Mouse (Mus musculus) bone marrow, adult 2 months (tissue): Measurements from ENCODE around the gene Cyyr1. TPM values are rescaled to one million over a fixed set of nuclear protein-coding genes. Genes with fewer than 3 reads are reported as not detected.

Experiments used
- H3K27ac ChIP-seq: fragments of 200-500 bp; 2 replicates; pipeline ENCODE4 v1.5.1; 2012; ENCODE audit warnings: low read depth, mild to moderate bottlenecking, control low read depth, inconsistent platforms, low read length; ENCODE audit not compliant: control insufficient read depth, poor library complexity, insufficient read depth
- H3K4me1 ChIP-seq: fragments of 200-500 bp; 2 replicates; pipeline ENCODE4 v1.6.1; 2011; ENCODE audit warnings: low read length; ENCODE audit not compliant: control insufficient read depth, insufficient read depth
- H3K4me3 ChIP-seq: fragments of 200-500 bp; replicated peaks from 2 replicates; pipeline ENCODE3; 2011; ENCODE audit warnings: mild to moderate bottlenecking, low read depth, low read length, control low read depth; ENCODE audit not compliant: control insufficient read depth
- CTCF ChIP-seq: fragments of 200-500 bp; IDR thresholded peaks from 2 replicates; pipeline ENCODE4 v1.5.1; 2011; ENCODE audit warnings: low read length, control low read depth; ENCODE audit not compliant: control insufficient read depth, insufficient read depth
- POLR2A ChIP-seq: fragments of 200-500 bp; IDR thresholded peaks from 2 replicates; pipeline ENCODE4 v1.6.1; 2011; ENCODE audit warnings: low read depth, mild to moderate bottlenecking, control low read depth, low read length, borderline replicate concordance; ENCODE audit not compliant: control insufficient read depth
- WGBS: fragments of 180-500 bp; shearing (Covaris S2); methylation state at CpG from one replicate; pipeline ENCODE4 v1.1.7; 2018; 5-methylcytosine and 5-hydroxymethylcytosine counted together
- polyA plus RNA-seq: library from polyadenylated mRNA; stranded (reverse); fragments of >200 nt; gene quantifications from 2 replicates; pipeline ENCODE4 v1.2.4, GENCODE M21; 2011; ENCODE audit warnings: low replicate concordance; ENCODE audit not compliant: missing spikeins, insufficient read depth, insufficient read length

The Cyyr1 gene
- polyA plus RNA-seq, 1 experiment = 0.37 TPM

DNA sequence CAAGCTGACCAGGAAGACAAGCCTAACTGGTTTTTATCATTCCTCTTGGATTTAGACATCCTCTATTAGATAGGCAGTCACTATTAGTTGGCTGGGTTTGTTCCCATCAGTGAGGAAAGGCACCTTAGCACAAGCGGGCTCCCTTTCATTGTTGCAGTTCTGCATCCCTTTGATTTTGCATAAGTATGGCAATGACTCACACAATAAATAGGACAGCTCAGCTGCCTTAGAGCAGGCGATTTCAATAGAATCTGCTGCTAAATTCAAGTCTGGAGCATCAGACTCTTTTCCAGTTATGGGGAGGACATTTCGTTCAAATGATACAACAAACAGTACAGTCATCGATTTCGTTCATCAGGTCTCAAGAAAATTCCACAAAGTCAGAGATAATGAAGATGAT is 49.8 kb downstream of the Cyyr1 start:
- no peak overlapping the region for H3K4me3 ChIP-seq
- no peak overlapping the region for H3K27ac ChIP-seq
- H3K4me1 ChIP-seq = no peaks in the 10 kb centered on the region
- TF ChIP-seq CTCF = no peak
- no peak for TF ChIP-seq POLR2A
- WGBS = 80% methylated on average over 5 of the region's 5 CpGs

DNA sequence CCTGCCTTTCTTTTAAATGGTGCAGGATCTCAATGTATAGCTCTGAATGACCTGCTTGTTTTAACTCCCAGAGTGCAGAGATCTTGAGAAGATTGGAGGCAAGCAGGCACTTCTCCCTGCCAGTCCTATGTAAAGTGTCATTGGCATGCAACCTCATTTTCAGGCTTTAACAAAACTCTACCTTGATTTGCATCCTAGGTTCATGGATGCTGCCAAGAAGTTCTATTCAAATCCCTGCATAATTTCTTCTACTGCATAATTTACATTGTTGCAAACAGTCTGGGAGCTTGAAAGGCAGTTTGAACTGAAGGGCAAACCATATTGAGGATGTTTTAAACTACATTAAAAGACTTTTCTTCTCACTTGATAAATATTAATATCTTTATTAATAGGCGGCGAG is 57.4 kb downstream of the Cyyr1 start:
- no peak overlapping the region for H3K27ac ChIP-seq
- no peak overlapping the region for H3K4me3 ChIP-seq
- no peaks in the 10 kb centered on the region for H3K4me1 ChIP-seq
- no peak for TF ChIP-seq POLR2A
- no peak for TF ChIP-seq CTCF
- WGBS = 91% methylated on average over 2 of the region's 2 CpGs

DNA sequence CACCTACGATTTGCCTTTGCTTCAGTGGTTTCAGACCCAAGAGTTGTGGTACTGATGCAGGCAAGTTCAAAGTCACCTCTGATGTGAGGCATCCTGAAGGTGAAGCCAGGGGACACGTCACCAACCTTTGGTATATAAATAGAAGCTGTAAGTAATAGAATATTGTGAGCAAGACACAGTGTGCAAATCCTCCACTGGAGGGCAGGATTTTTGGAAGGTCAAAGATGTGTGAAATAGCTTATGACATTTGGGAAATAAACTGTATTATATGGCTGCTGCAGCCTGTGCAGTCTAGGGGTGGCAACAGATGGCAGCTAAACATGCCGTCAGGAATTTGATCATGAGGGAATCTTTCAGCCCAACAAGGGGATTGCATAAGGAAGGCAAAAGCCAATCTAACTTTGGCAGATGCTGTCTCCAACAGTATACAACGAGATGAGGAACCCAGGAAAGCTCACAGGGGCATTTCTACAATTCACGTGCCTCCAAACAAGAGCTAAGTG is 65.0 kb downstream of the Cyyr1 start:
- no peak for TF ChIP-seq CTCF
- TF ChIP-seq POLR2A = no peak
- no peak overlapping the region for H3K27ac ChIP-seq
- WGBS = 69% methylated on average over 5 of the region's 5 CpGs

DNA sequence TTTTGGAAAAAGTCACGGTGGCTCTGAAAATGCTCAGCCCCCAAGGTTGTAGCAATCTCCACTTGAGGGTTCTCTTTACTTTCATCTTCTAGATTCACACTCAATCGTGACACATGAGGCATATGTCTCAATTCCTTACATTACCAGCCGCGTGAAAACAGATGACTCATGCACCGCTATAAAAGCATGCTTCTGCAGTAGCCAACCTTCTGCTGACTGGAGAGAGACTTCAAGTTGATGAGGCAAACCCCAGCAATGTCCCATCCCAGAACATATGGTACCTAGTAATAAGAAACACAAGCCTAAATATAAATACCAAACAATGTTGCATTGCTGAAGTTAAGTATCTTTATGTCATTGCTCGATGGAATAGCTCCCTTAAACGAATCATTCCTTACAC is 65.9 kb downstream of the Cyyr1 start:
- TF ChIP-seq CTCF (no peak), POLR2A (no peak)
- WGBS = 82% methylated on average over 7 of the region's 7 CpGs
- Histone ChIP-seq H3K4me3 (no peak overlapping the region), H3K27ac (no peak overlapping the region), H3K4me1 (no peaks in the 10 kb centered on the region)

More for the DNA sequence above, 65.0 kb downstream of the Cyyr1 start:
- no peak overlapping the region for H3K4me3 ChIP-seq
- H3K4me1 ChIP-seq = no peaks in the 10 kb centered on the region

DNA sequence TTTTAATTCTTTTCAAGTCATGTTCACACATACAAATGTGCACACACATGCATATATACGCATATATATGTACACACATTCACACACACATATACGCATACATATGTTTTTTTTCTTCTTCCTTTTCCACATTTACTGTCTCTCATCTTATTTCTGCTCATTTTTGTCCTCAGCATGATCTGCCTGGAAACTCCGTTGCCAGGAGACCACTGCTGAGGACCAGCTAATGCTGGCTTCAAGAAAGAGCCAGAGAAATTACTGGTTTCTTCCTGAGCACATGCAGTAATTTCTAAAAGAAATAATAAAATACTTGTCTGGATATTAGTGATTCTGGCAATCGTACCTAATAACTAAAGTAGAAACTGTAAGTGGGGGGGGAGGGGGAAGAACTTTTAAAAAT is 68.6 kb downstream of the Cyyr1 start:
- H3K4me3 ChIP-seq = no peak overlapping the region
- WGBS = 79% methylated on average over 4 of the region's 4 CpGs
- no peak overlapping the region for H3K27ac ChIP-seq
- no peaks in the 10 kb centered on the region for H3K4me1 ChIP-seq
- TF ChIP-seq CTCF (no peak), POLR2A (no peak)

DNA sequence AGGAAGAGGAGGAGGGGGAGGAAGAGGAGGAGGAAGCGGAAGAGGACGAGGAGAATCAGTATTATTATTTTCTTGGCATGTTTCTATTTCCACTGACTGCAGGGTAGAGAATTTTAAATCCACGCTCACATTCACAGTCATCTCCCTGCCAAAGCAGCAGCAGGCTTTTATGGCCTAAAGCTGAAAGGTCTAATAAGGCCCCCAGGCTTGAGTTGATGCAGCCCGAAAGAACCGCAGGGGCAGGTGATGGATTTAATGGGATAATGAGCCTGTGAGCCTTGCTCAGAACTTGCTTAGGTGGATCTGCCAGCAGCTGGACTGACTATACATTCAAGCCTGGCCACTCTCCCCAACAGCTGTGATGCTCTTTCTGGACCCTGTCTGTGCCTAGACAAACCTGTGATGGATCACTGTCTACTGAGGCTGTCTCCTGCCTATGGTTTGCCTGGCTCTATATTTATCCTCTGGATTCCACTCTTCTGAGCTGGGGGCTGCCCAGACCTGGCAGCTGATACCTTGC is 78.6 kb downstream of the Cyyr1 start:
- Histone ChIP-seq H3K27ac (no peak overlapping the region), H3K4me1 (no peaks in the 10 kb centered on the region), H3K4me3 (no peak overlapping the region)
- TF ChIP-seq CTCF (no peak), POLR2A (no peak)
- WGBS = 82% methylated on average over 5 of the region's 5 CpGs

DNA sequence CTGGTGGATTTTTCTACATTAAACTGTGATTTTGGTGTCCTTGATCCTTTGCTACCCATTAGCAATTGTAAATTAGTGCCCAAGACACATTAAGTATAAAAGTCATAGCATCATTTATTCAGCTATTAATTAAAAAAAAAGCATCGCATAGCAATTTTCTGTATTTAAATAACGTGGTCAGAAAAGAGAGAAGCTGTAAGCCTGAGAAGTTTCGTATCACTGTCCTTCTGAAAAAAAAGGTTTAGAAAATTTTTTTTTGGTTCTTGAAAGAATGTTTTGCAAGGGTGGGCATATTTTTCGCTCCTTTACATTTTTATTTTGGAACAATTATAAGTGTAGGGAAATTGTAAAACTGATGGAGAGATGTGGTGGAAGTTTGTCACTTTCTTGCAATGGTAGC is 83.1 kb downstream of the Cyyr1 start:
- 71% methylated on average over 4 of the region's 4 CpGs for WGBS
- Histone ChIP-seq H3K4me1 (no peaks in the 10 kb centered on the region), H3K27ac (no peak overlapping the region), H3K4me3 (no peak overlapping the region)
- TF ChIP-seq POLR2A = no peak
- no peak for TF ChIP-seq CTCF

DNA sequence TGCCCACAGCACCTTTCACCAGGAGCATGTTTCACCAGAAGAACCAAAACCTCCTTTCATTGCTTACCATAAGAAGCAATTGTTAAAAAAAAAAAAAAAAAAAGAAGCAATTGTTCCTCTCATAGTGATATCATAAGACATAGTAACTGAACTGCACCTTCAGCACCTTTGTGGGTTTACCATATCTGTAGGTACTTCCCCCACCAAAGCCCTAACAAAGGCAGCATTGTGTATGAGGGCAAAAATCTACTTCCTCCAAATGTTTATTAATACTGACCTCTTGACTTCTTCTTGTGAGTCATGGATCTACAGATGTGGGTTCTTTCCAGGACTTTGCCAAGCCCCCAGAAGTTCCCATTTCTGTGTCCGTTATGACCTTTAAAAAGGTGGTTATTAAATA is 98.2 kb downstream of the Cyyr1 start:
- H3K27ac ChIP-seq = no peak overlapping the region
- 65% methylated on average over 1 of the region's 1 CpGs for WGBS
- no peaks in the 10 kb centered on the region for H3K4me1 ChIP-seq
- TF ChIP-seq CTCF (no peak), POLR2A (no peak)
- no peak overlapping the region for H3K4me3 ChIP-seq

DNA sequence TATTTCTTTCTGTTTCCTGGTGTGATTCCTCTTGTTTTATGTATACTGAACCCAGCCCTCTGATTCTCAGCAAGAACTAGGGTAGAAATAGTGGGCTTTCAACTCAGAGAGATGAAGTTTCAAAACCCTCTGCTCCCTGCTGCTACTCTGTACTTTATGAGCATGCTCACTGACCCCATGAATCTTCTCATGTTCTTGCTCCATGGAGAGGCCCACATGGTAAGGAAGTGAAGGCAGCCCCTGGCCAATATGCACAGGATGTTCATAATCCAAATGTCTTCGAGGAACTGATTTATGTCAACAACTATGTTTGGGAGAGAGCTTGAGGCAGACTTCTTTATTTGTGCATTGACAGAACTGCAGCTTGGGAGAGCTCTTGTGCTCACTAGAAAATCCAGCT is 106.9 kb downstream of the Cyyr1 start:
- no peak overlapping the region for H3K27ac ChIP-seq
- H3K4me1 ChIP-seq = no peaks in the 10 kb centered on the region
- no peak overlapping the region for H3K4me3 ChIP-seq
- 28% methylated on average over 1 of the region's 1 CpGs for WGBS
- TF ChIP-seq POLR2A = no peak
- no peak for TF ChIP-seq CTCF
